Mouse (Mus musculus) heart, postnatal 0 days (tissue): ENCODE measurements around the gene Osbpl8. TPM values are rescaled to one million over a fixed set of nuclear protein-coding genes. Genes with fewer than 3 reads are reported as not detected.
"Not testable (repeated sequence)": the region's sequence is repeated elsewhere in the genome, so short reads cannot be mapped to it uniquely, and the experiment has no call there.

ENCODE experiments used
- ATAC-seq: fragments of 200-750 bp; cut with Nextera tagmentation; 2 replicates; pipeline ENCODE4 v1.8.0; 2017; ENCODE audit warnings: low read depth, moderate number of reproducible peaks, moderate library complexity; ENCODE audit not compliant: insufficient read depth
- DNase-seq: peaks from one replicate; pipeline ENCODE4 v3.0.0-alpha.2; 2016; ENCODE audit warnings: low spot score
- H3K27ac ChIP-seq: fragments of 300-500 bp; sonication (generic); 2 replicates; pipeline ENCODE4 v1.5.1; 2014; ENCODE audit warnings: low read depth, mild to moderate bottlenecking
- H3K27me3 ChIP-seq: fragments of 300-500 bp; sonication (generic); 2 replicates; pipeline ENCODE4 v1.6.1; 2014; ENCODE audit warnings: low read length, mixed read lengths; ENCODE audit not compliant: control insufficient read depth, insufficient read depth
- H3K36me3 ChIP-seq: fragments of 300-500 bp; sonication (generic); replicated peaks from 2 replicates; pipeline ENCODE4 v1.6.1; 2014; ENCODE audit warnings: low read length, mixed read lengths; ENCODE audit not compliant: control insufficient read depth, insufficient read depth
- H3K4me1 ChIP-seq: fragments of 300-500 bp; sonication (generic); 2 replicates; pipeline ENCODE4 v1.6.1; 2014; ENCODE audit warnings: antibody characterized with exemption; ENCODE audit not compliant: control insufficient read depth, insufficient read depth
- H3K4me2 ChIP-seq: fragments of 300-500 bp; sonication (generic); 2 replicates; pipeline ENCODE4 v1.6.1; 2014; ENCODE audit warnings: low read depth, mild to moderate bottlenecking, low read length, moderate library complexity
- H3K4me3 ChIP-seq: fragments of 300-500 bp; sonication (generic); 2 replicates; pipeline ENCODE4 v1.5.1; 2014; ENCODE audit warnings: low read depth, low read length
- H3K9ac ChIP-seq: fragments of 300-500 bp; sonication (generic); replicated peaks from 2 replicates; pipeline ENCODE4 v1.6.1; 2014; ENCODE audit warnings: low read depth, low read length, mixed read lengths
- H3K9me3 ChIP-seq: fragments of 300-500 bp; sonication (generic); replicated peaks from 2 replicates; pipeline ENCODE4 v1.6.1; 2016; ENCODE audit warnings: low read length; ENCODE audit not compliant: control insufficient read depth
- CTCF ChIP-seq: IDR thresholded peaks from 2 replicates; pipeline ENCODE4 v1.5.1; 2016; ENCODE audit warnings: antibody characterized with exemption, control low read depth, low read depth
- EP300 ChIP-seq: IDR thresholded peaks from 2 replicates; pipeline ENCODE4 v1.6.1; 2016; ENCODE audit warnings: antibody characterized with exemption, low read depth
- WGBS: fragments of 180-500 bp; shearing (Covaris S2); extraction: QIAGEN DNeasy Blood & Tissue Kit; methylation state at CpG from one replicate; pipeline ENCODE4 v1.1.7; 2014; 5-methylcytosine and 5-hydroxymethylcytosine counted together
- polyA plus RNA-seq: library from polyadenylated mRNA; unstranded; fragments of >200 nt; fragmentation: Nextera tagmentation; extraction: Ambion mirVana; gene quantifications from 2 replicates; pipeline ENCODE4 v1.2.1, GENCODE M21; 2015
- total RNA-seq: library from RNA; depleted of rRNA; stranded (reverse); fragments of >200 nt; gene quantifications from 2 replicates; pipeline ENCODE4 v1.2.3, GENCODE M21; 2014; ENCODE audit warnings: low replicate concordance

The Osbpl8 gene
- total and polyA plus RNA-seq, 2 experiments from 2014 or later = 30.8 to 110 TPM

GRCm38 (mm10) chr10:111222535-111222934, 58.0 kb downstream of the Osbpl8 start:
- DNase-seq (no peak), ATAC-seq (no peak)
- WGBS = 54% methylated on average over 6 of the region's 6 CpGs
- TF ChIP-seq EP300 = no peak
- TF ChIP-seq CTCF = no peak
- 0 out of 2 replicates have a peak, but pooled peaks cover 3% of the 10 kb centered on the region for H3K36me3 ChIP-seq
- H3K27me3 ChIP-seq = no peaks in the 10 kb centered on the region
- H3K4me3 ChIP-seq = no peak overlapping the region
- no peaks in the 10 kb centered on the region for H3K9me3 ChIP-seq
- H3K27ac ChIP-seq = no peak overlapping the region; the same call in 1 of the 2 replicates
- H3K9ac ChIP-seq = no peak overlapping the region
- H3K4me2 ChIP-seq = no peak overlapping the region
- peaks cover 13% of the 10 kb centered on the region for H3K4me1 ChIP-seq

- Histone ChIP-seq H3K27ac (no peak overlapping the region; the same call in 1 of the 2 replicates), H3K9ac (no peak overlapping the region), H3K9me3 (no peaks in the 10 kb centered on the region), H3K36me3 (0 out of 2 replicates have a peak, but pooled peaks cover 3% of the 10 kb centered on the region), H3K4me1 (peaks cover 13% of the 10 kb centered on the region), H3K4me2 (no peak overlapping the region), H3K4me3 (no peak overlapping the region), H3K27me3 (no peaks in the 10 kb centered on the region)
- ATAC-seq (no peak), DNase-seq (no peak)
- TF ChIP-seq EP300 (no peak), CTCF (no peak)
- WGBS = 29% methylated on average over 10 of the region's 10 CpGs
Observed at GRCm38 (mm10) chr10:111223218-111223830, 58.8 kb downstream of the Osbpl8 start.

GRCm38 (mm10) chr10:111224696-111225095, 60.1 kb downstream of the Osbpl8 start:
- no peak overlapping the region for H3K9ac ChIP-seq
- H3K4me1 ChIP-seq = peaks cover 18% of the 10 kb centered on the region
- no peak overlapping the region for H3K4me2 ChIP-seq
- 90% methylated on average over 4 of the region's 4 CpGs for WGBS
- H3K36me3 ChIP-seq = no peaks in the 10 kb centered on the region
- no peak overlapping the region for H3K4me3 ChIP-seq
- no peaks in the 10 kb centered on the region for H3K9me3 ChIP-seq
- no peak for DNase-seq
- 0 out of 2 replicates have a peak overlapping the region, but pooled peaks have one; percentile 7 for H3K27ac ChIP-seq
- no peaks in the 10 kb centered on the region for H3K27me3 ChIP-seq
- ATAC-seq = no peak
- no peak for TF ChIP-seq EP300

GRCm38 (mm10) chr10:111226508-111226907, 62.0 kb downstream of the Osbpl8 start:
- TF ChIP-seq CTCF (peak; percentile 92), EP300 (no peak)
- no peak overlapping the region for H3K4me3 ChIP-seq
- 18% methylated on average over 3 of the region's 3 CpGs for WGBS
- H3K9me3 ChIP-seq = no peaks in the 10 kb centered on the region
- H3K4me2 ChIP-seq = no peak overlapping the region
- DNase-seq (peak; percentile 66), ATAC-seq (peak; percentile 36)
- H3K36me3 ChIP-seq = no peaks in the 10 kb centered on the region
- no peak overlapping the region; the same call in 1 of the 2 replicates for H3K27ac ChIP-seq
- no peaks in the 10 kb centered on the region for H3K27me3 ChIP-seq
- peaks cover 18% of the 10 kb centered on the region for H3K4me1 ChIP-seq
- no peak overlapping the region for H3K9ac ChIP-seq

GRCm38 (mm10) chr10:111232237-111232636, 67.7 kb downstream of the Osbpl8 start:
- H3K4me2 ChIP-seq, H3K27me3 ChIP-seq, DNase-seq, H3K4me1 ChIP-seq, ATAC-seq, H3K4me3 ChIP-seq, H3K9ac ChIP-seq, H3K9me3 ChIP-seq, H3K27ac ChIP-seq, H3K36me3 ChIP-seq: not testable (repeated sequence)
- WGBS = 90% methylated on average over 7 of the region's 7 CpGs
